Mouse (Mus musculus): ENCODE measurements around the gene Tpbgl. TPM values are rescaled to one million over a fixed set of nuclear protein-coding genes. Genes with fewer than 3 reads are reported as not detected.

Tpbgl gene
- polyA plus RNA-seq, 1 experiment from 2014 or later, result 0.47 TPM

- ATAC-seq (ENCODE audit: low read depth), result no peak
- WGBS (ENCODE audit: insufficient replicate concordance), result 4% methylated on average over 3 of the region's 3 CpGs
- Histone ChIP-seq H3K9ac (ENCODE audit: low read depth, low read length) (no peak overlapping the region), H3K9me3 (replicated peaks; ENCODE audit: control insufficient read depth, low read length) (no peaks in the 10 kb centered on the region), H3K27me3 (ENCODE audit: control insufficient read depth, insufficient read depth, low read depth, low read length) (peaks cover 22% of the 10 kb centered on the region), H3K4me2 (ENCODE audit: low read depth, low read length) (no peak overlapping the region), H3K36me3 (ENCODE audit: control insufficient read depth, insufficient read depth) (no peaks in the 10 kb centered on the region), H3K4me1 (ENCODE audit: control insufficient read depth, low read depth, low read length) (no peaks in the 10 kb centered on the region), H3K27ac (ENCODE audit: low read length) (no peak overlapping the region), H3K4me3 (ENCODE audit: low read depth, low read length) (no peak overlapping the region)
Measured at GRCm38 (mm10) chr7:99618860-99619259, 8.0 kb downstream of the Tpbgl start.

- WGBS (ENCODE audit: insufficient replicate concordance), result 61% methylated on average over 2 of the region's 2 CpGs
- Histone ChIP-seq H3K4me2 (ENCODE audit: low read depth, low read length) (no peak overlapping the region), H3K4me3 (ENCODE audit: low read depth, low read length) (no peak overlapping the region), H3K36me3 (ENCODE audit: control insufficient read depth, insufficient read depth) (no peaks in the 10 kb centered on the region), H3K4me1 (ENCODE audit: control insufficient read depth, low read depth, low read length) (no peaks in the 10 kb centered on the region), H3K9ac (ENCODE audit: low read depth, low read length) (no peak overlapping the region), H3K9me3 (replicated peaks; ENCODE audit: control insufficient read depth, low read length) (no peaks in the 10 kb centered on the region), H3K27me3 (ENCODE audit: control insufficient read depth, insufficient read depth, low read depth, low read length) (peaks cover 16% of the 10 kb centered on the region), H3K27ac (ENCODE audit: low read length) (no peak overlapping the region)
- ATAC-seq (ENCODE audit: low read depth), result no peak
Measured at GRCm38 (mm10) chr7:99618264-99618663, 8.6 kb downstream of the Tpbgl start.

- no peak for ATAC-seq (ENCODE audit: low read depth)
- no peaks in the 10 kb centered on the region for H3K27me3 ChIP-seq (ENCODE audit: control insufficient read depth, insufficient read depth, low read depth, low read length)
- no peak overlapping the region for H3K4me3 ChIP-seq (ENCODE audit: low read depth, low read length)
- 41% methylated on average over 2 of the region's 2 CpGs for WGBS (ENCODE audit: insufficient replicate concordance)
- H3K27ac ChIP-seq (ENCODE audit: low read length), result no peak overlapping the region
- H3K9me3 ChIP-seq (replicated peaks; ENCODE audit: control insufficient read depth, low read length), result no peaks in the 10 kb centered on the region
- H3K36me3 ChIP-seq (ENCODE audit: control insufficient read depth, insufficient read depth), result peaks cover 20% of the 10 kb centered on the region
- no peak overlapping the region for H3K4me2 ChIP-seq (ENCODE audit: low read depth, low read length)
- H3K9ac ChIP-seq (ENCODE audit: low read depth, low read length), result no peak overlapping the region
- H3K4me1 ChIP-seq (ENCODE audit: control insufficient read depth, low read depth, low read length), result no peaks in the 10 kb centered on the region
Measured at GRCm38 (mm10) chr7:99607632-99608031, 19.3 kb downstream of the Tpbgl start.

- Histone ChIP-seq H3K4me1 (ENCODE audit: control insufficient read depth, low read depth, low read length) (no peaks in the 10 kb centered on the region), H3K27me3 (ENCODE audit: control insufficient read depth, insufficient read depth, low read depth, low read length) (no peaks in the 10 kb centered on the region), H3K4me3 (ENCODE audit: low read depth, low read length) (no peak overlapping the region), H3K9ac (ENCODE audit: low read depth, low read length) (no peak overlapping the region), H3K4me2 (ENCODE audit: low read depth, low read length) (no peak overlapping the region), H3K27ac (ENCODE audit: low read length) (no peak overlapping the region), H3K9me3 (replicated peaks; ENCODE audit: control insufficient read depth, low read length) (no peaks in the 10 kb centered on the region), H3K36me3 (ENCODE audit: control insufficient read depth, insufficient read depth) (peaks cover 29% of the 10 kb centered on the region)
- 85% methylated on average over 3 of the region's 3 CpGs for WGBS (ENCODE audit: insufficient replicate concordance)
- ATAC-seq (ENCODE audit: low read depth), result no peak
Measured at GRCm38 (mm10) chr7:99606766-99607165, 20.1 kb downstream of the Tpbgl start.

GRCm38 (mm10) chr7:99606303-99606702 is 20.6 kb downstream of the Tpbgl start:
- no peaks in the 10 kb centered on the region for H3K9me3 ChIP-seq (replicated peaks; ENCODE audit: control insufficient read depth, low read length)
- no peaks in the 10 kb centered on the region for H3K4me1 ChIP-seq (ENCODE audit: control insufficient read depth, low read depth, low read length)
- H3K36me3 ChIP-seq (ENCODE audit: control insufficient read depth, insufficient read depth), result peaks cover 33% of the 10 kb centered on the region
- no peak overlapping the region for H3K4me2 ChIP-seq (ENCODE audit: low read depth, low read length)
- no peaks in the 10 kb centered on the region for H3K27me3 ChIP-seq (ENCODE audit: control insufficient read depth, insufficient read depth, low read depth, low read length)
- H3K27ac ChIP-seq (ENCODE audit: low read length), result no peak overlapping the region
- H3K4me3 ChIP-seq (ENCODE audit: low read depth, low read length), result no peak overlapping the region
- 83% methylated on average over 11 of the region's 11 CpGs for WGBS (ENCODE audit: insufficient replicate concordance)
- H3K9ac ChIP-seq (ENCODE audit: low read depth, low read length), result no peak overlapping the region
- peak; percentile 23 for ATAC-seq (ENCODE audit: low read depth)

GRCm38 (mm10) chr7:99605058-99605457 is 21.8 kb downstream of the Tpbgl start:
- Histone ChIP-seq H3K4me1 (ENCODE audit: control insufficient read depth, low read depth, low read length) (no peaks in the 10 kb centered on the region), H3K36me3 (ENCODE audit: control insufficient read depth, insufficient read depth) (peaks cover 46% of the 10 kb centered on the region), H3K27me3 (ENCODE audit: control insufficient read depth, insufficient read depth, low read depth, low read length) (no peaks in the 10 kb centered on the region), H3K9ac (ENCODE audit: low read depth, low read length) (no peak overlapping the region), H3K9me3 (replicated peaks; ENCODE audit: control insufficient read depth, low read length) (no peaks in the 10 kb centered on the region), H3K27ac (ENCODE audit: low read length) (peak overlapping the region; percentile 20; the same call in 1 of the 2 replicates), H3K4me3 (ENCODE audit: low read depth, low read length) (no peak overlapping the region), H3K4me2 (ENCODE audit: low read depth, low read length) (no peak overlapping the region)
- no peak for ATAC-seq (ENCODE audit: low read depth)
- WGBS (ENCODE audit: insufficient replicate concordance), result 80% methylated on average over 2 of the region's 2 CpGs

GRCm38 (mm10) chr7:99603875-99604662 is 22.8 kb downstream of the Tpbgl start:
- Histone ChIP-seq H3K4me3 (ENCODE audit: low read depth, low read length) (no peak overlapping the region), H3K9ac (ENCODE audit: low read depth, low read length) (no peak overlapping the region), H3K4me2 (ENCODE audit: low read depth, low read length) (no peak overlapping the region), H3K27me3 (ENCODE audit: control insufficient read depth, insufficient read depth, low read depth, low read length) (no peaks in the 10 kb centered on the region), H3K36me3 (ENCODE audit: control insufficient read depth, insufficient read depth) (peaks cover 56% of the 10 kb centered on the region), H3K27ac (ENCODE audit: low read length) (peak overlapping the region; percentile 20; the same call in 1 of the 2 replicates), H3K9me3 (replicated peaks; ENCODE audit: control insufficient read depth, low read length) (no peaks in the 10 kb centered on the region), H3K4me1 (ENCODE audit: control insufficient read depth, low read depth, low read length) (peaks cover 2% of the 10 kb centered on the region; the same call in 1 of the 2 replicates)
- ATAC-seq (ENCODE audit: low read depth), result no peak
- WGBS (ENCODE audit: insufficient replicate concordance), result 76% methylated on average over 8 of the region's 8 CpGs

GRCm38 (mm10) chr7:99598722-99599121 is 28.2 kb downstream of the Tpbgl start:
- no peak overlapping the region for H3K9ac ChIP-seq (ENCODE audit: low read depth, low read length)
- peak overlapping the region; percentile 73; the same call in 1 of the 2 replicates for H3K4me2 ChIP-seq (ENCODE audit: low read depth, low read length)
- ATAC-seq (ENCODE audit: low read depth), result no peak
- peaks cover 26% of the 10 kb centered on the region for H3K4me1 ChIP-seq (ENCODE audit: control insufficient read depth, low read depth, low read length)
- 67% methylated on average over 4 of the region's 4 CpGs for WGBS (ENCODE audit: insufficient replicate concordance)
- H3K36me3 ChIP-seq (ENCODE audit: control insufficient read depth, insufficient read depth), result peaks cover 80% of the 10 kb centered on the region
- no peaks in the 10 kb centered on the region for H3K9me3 ChIP-seq (replicated peaks; ENCODE audit: control insufficient read depth, low read length)
- peak overlapping the region; percentile 69 for H3K4me3 ChIP-seq (ENCODE audit: low read depth, low read length)
- no peaks in the 10 kb centered on the region for H3K27me3 ChIP-seq (ENCODE audit: control insufficient read depth, insufficient read depth, low read depth, low read length)
- H3K27ac ChIP-seq (ENCODE audit: low read length), result no peak overlapping the region
